Mouse (Mus musculus): Measurements from ENCODE around the gene Spata46.

DNA sequence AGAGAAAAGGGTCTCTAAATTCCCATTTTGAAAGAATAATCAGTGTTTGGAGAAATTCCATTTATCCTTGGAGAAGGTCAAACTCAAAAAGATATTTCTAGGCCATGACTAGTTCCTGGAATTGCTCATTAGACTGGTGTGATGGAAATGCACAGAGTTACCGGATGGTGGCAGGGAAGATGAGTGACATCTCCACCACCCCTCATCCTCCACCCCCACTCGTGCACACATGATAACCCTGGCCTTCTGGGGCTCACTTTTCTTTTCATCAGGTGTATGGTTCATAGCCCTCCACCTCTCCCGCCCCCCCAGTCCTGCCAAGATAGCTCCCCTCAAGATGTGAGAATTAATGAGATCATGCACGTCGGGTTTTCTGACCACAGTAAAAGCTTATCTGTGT, 15.3 kb upstream of the Spata46 start:
- TF ChIP-seq CTCF (IDR thresholded peaks at IDR 0.05; ENCODE audit: extremely low read depth, insufficient read depth, low read length) (no peak), POLR2A (IDR thresholded peaks at IDR 0.05; ENCODE audit: extremely low read depth, insufficient read depth, low read length) (no peak)

All from cortical plate, adult 2 months (tissue).